Mouse (Mus musculus): ENCODE data around the gene Scand1. TPM values are rescaled to one million over a fixed set of nuclear protein-coding genes. Genes with fewer than 3 reads are reported as not detected.

The Scand1 gene
- polyA plus RNA-seq, 1 experiment from 2014 or later = 70.1 TPM

GRCm38 (mm10) chr2:156298458-156298857 is 14.0 kb downstream of the Scand1 start:
- Histone ChIP-seq H3K9me3 (ENCODE audit: control insufficient read depth, low read length) (no peaks in the 10 kb centered on the region), H3K4me2 (ENCODE audit: low read depth, severe bottlenecking) (no peak overlapping the region), H3K36me3 (ENCODE audit: control insufficient read depth, insufficient read depth, low read length) (peaks cover 13% of the 10 kb centered on the region), H3K27ac (replicated peaks; ENCODE audit: low read depth, low read length) (no peak overlapping the region), H3K4me1 (ENCODE audit: control insufficient read depth, insufficient read depth, low read length) (no peaks in the 10 kb centered on the region), H3K9ac (ENCODE audit: low read length) (no peak overlapping the region), H3K27me3 (ENCODE audit: control insufficient read depth, insufficient read depth, low read length) (no peaks in the 10 kb centered on the region), H3K4me3 (ENCODE audit: low read depth, low read length) (no peak overlapping the region)
- ATAC-seq (ENCODE audit: insufficient number of reproducible peaks, low FRiP score, low TSS enrichment, low read depth) (no peak), DNase-seq (ENCODE audit: low spot score) (no peak)
- WGBS = 88% methylated on average over 7 of the region's 7 CpGs

- H3K4me1 ChIP-seq (ENCODE audit: control insufficient read depth, insufficient read depth, low read length) = no peaks in the 10 kb centered on the region
- H3K4me3 ChIP-seq (ENCODE audit: low read depth, low read length) = no peak overlapping the region
- H3K9ac ChIP-seq (ENCODE audit: low read length) = no peak overlapping the region
- DNase-seq (ENCODE audit: low spot score) (no peak), ATAC-seq (ENCODE audit: insufficient number of reproducible peaks, low FRiP score, low TSS enrichment, low read depth) (no peak)
- H3K9me3 ChIP-seq (ENCODE audit: control insufficient read depth, low read length) = no peaks in the 10 kb centered on the region
- H3K4me2 ChIP-seq (ENCODE audit: low read depth, severe bottlenecking) = no peak overlapping the region
- 93% methylated on average over 3 of the region's 3 CpGs for WGBS
- H3K27ac ChIP-seq (replicated peaks; ENCODE audit: low read depth, low read length) = no peak overlapping the region
- H3K27me3 ChIP-seq (ENCODE audit: control insufficient read depth, insufficient read depth, low read length) = no peaks in the 10 kb centered on the region
- H3K36me3 ChIP-seq (ENCODE audit: control insufficient read depth, insufficient read depth, low read length) = peaks cover 13% of the 10 kb centered on the region
Measured at GRCm38 (mm10) chr2:156297653-156298052, 14.9 kb downstream of the Scand1 start.

- Histone ChIP-seq H3K4me2 (ENCODE audit: low read depth, severe bottlenecking) (no peak overlapping the region), H3K27ac (replicated peaks; ENCODE audit: low read depth, low read length) (no peak overlapping the region), H3K27me3 (ENCODE audit: control insufficient read depth, insufficient read depth, low read length) (no peaks in the 10 kb centered on the region), H3K36me3 (ENCODE audit: control insufficient read depth, insufficient read depth, low read length) (peaks cover 10% of the 10 kb centered on the region), H3K9ac (ENCODE audit: low read length) (no peak overlapping the region), H3K9me3 (ENCODE audit: control insufficient read depth, low read length) (no peaks in the 10 kb centered on the region), H3K4me3 (ENCODE audit: low read depth, low read length) (no peak overlapping the region), H3K4me1 (ENCODE audit: control insufficient read depth, insufficient read depth, low read length) (no peaks in the 10 kb centered on the region)
- DNase-seq (ENCODE audit: low spot score) (no peak), ATAC-seq (ENCODE audit: insufficient number of reproducible peaks, low FRiP score, low TSS enrichment, low read depth) (no peak)
- WGBS = 95% methylated on average over 3 of the region's 3 CpGs
Measured at GRCm38 (mm10) chr2:156296190-156296589, 16.3 kb downstream of the Scand1 start.

- Histone ChIP-seq H3K4me2 (ENCODE audit: low read depth, severe bottlenecking) (no peak overlapping the region), H3K36me3 (ENCODE audit: control insufficient read depth, insufficient read depth, low read length) (peaks cover 4% of the 10 kb centered on the region), H3K27me3 (ENCODE audit: control insufficient read depth, insufficient read depth, low read length) (no peaks in the 10 kb centered on the region), H3K9ac (ENCODE audit: low read length) (no peak overlapping the region), H3K4me3 (ENCODE audit: low read depth, low read length) (no peak overlapping the region), H3K9me3 (ENCODE audit: control insufficient read depth, low read length) (no peaks in the 10 kb centered on the region), H3K4me1 (ENCODE audit: control insufficient read depth, insufficient read depth, low read length) (no peaks in the 10 kb centered on the region), H3K27ac (replicated peaks; ENCODE audit: low read depth, low read length) (no peak overlapping the region)
- DNase-seq (ENCODE audit: low spot score) (no peak), ATAC-seq (ENCODE audit: insufficient number of reproducible peaks, low FRiP score, low TSS enrichment, low read depth) (no peak)
- 94% methylated on average over 2 of the region's 2 CpGs for WGBS
Measured at GRCm38 (mm10) chr2:156295601-156296063, 16.9 kb downstream of the Scand1 start.

- Histone ChIP-seq H3K36me3 (ENCODE audit: control insufficient read depth, insufficient read depth, low read length) (peaks cover 5% of the 10 kb centered on the region), H3K9ac (ENCODE audit: low read length) (no peak overlapping the region), H3K9me3 (ENCODE audit: control insufficient read depth, low read length) (no peaks in the 10 kb centered on the region), H3K4me2 (ENCODE audit: low read depth, severe bottlenecking) (no peak overlapping the region), H3K27ac (replicated peaks; ENCODE audit: low read depth, low read length) (no peak overlapping the region), H3K4me3 (ENCODE audit: low read depth, low read length) (no peak overlapping the region), H3K4me1 (ENCODE audit: control insufficient read depth, insufficient read depth, low read length) (no peaks in the 10 kb centered on the region), H3K27me3 (ENCODE audit: control insufficient read depth, insufficient read depth, low read length) (no peaks in the 10 kb centered on the region)
- no peak for DNase-seq (ENCODE audit: low spot score)
- WGBS = 87% methylated on average over 1 of the region's 1 CpGs
- ATAC-seq (ENCODE audit: insufficient number of reproducible peaks, low FRiP score, low TSS enrichment, low read depth) = no peak
Measured at GRCm38 (mm10) chr2:156291998-156292397, 20.5 kb downstream of the Scand1 start.

- Histone ChIP-seq H3K9me3 (ENCODE audit: control insufficient read depth, low read length) (no peaks in the 10 kb centered on the region), H3K27me3 (ENCODE audit: control insufficient read depth, insufficient read depth, low read length) (no peaks in the 10 kb centered on the region), H3K36me3 (ENCODE audit: control insufficient read depth, insufficient read depth, low read length) (peaks cover 3% of the 10 kb centered on the region; the same call in 1 of the 2 replicates), H3K9ac (ENCODE audit: low read length) (no peak overlapping the region), H3K4me1 (ENCODE audit: control insufficient read depth, insufficient read depth, low read length) (no peaks in the 10 kb centered on the region), H3K4me3 (ENCODE audit: low read depth, low read length) (no peak overlapping the region), H3K27ac (replicated peaks; ENCODE audit: low read depth, low read length) (no peak overlapping the region), H3K4me2 (ENCODE audit: low read depth, severe bottlenecking) (no peak overlapping the region)
- DNase-seq (ENCODE audit: low spot score) (no peak), ATAC-seq (ENCODE audit: insufficient number of reproducible peaks, low FRiP score, low TSS enrichment, low read depth) (no peak)
- 94% methylated on average over 2 of the region's 2 CpGs for WGBS
Measured at GRCm38 (mm10) chr2:156289552-156290160, 22.8 kb downstream of the Scand1 start.

GRCm38 (mm10) chr2:156288222-156288621 is 24.3 kb downstream of the Scand1 start:
- Histone ChIP-seq H3K9ac (ENCODE audit: low read length) (no peak overlapping the region), H3K36me3 (ENCODE audit: control insufficient read depth, insufficient read depth, low read length) (peaks cover 3% of the 10 kb centered on the region; the same call in 1 of the 2 replicates), H3K9me3 (ENCODE audit: control insufficient read depth, low read length) (no peaks in the 10 kb centered on the region), H3K4me2 (ENCODE audit: low read depth, severe bottlenecking) (no peak overlapping the region), H3K27ac (replicated peaks; ENCODE audit: low read depth, low read length) (no peak overlapping the region), H3K4me1 (ENCODE audit: control insufficient read depth, insufficient read depth, low read length) (no peaks in the 10 kb centered on the region), H3K4me3 (ENCODE audit: low read depth, low read length) (no peak overlapping the region), H3K27me3 (ENCODE audit: control insufficient read depth, insufficient read depth, low read length) (no peaks in the 10 kb centered on the region)
- 88% methylated on average over 2 of the region's 2 CpGs for WGBS
- no peak for DNase-seq (ENCODE audit: low spot score)
- ATAC-seq (ENCODE audit: insufficient number of reproducible peaks, low FRiP score, low TSS enrichment, low read depth) = no peak

GRCm38 (mm10) chr2:156286733-156287132 is 25.8 kb downstream of the Scand1 start:
- Histone ChIP-seq H3K9me3 (ENCODE audit: control insufficient read depth, low read length) (no peaks in the 10 kb centered on the region), H3K27me3 (ENCODE audit: control insufficient read depth, insufficient read depth, low read length) (no peaks in the 10 kb centered on the region), H3K4me2 (ENCODE audit: low read depth, severe bottlenecking) (no peak overlapping the region), H3K9ac (ENCODE audit: low read length) (no peak overlapping the region), H3K4me3 (ENCODE audit: low read depth, low read length) (no peak overlapping the region), H3K4me1 (ENCODE audit: control insufficient read depth, insufficient read depth, low read length) (no peaks in the 10 kb centered on the region), H3K36me3 (ENCODE audit: control insufficient read depth, insufficient read depth, low read length) (peaks cover 3% of the 10 kb centered on the region; the same call in 1 of the 2 replicates), H3K27ac (replicated peaks; ENCODE audit: low read depth, low read length) (no peak overlapping the region)
- DNase-seq (ENCODE audit: low spot score) (no peak), ATAC-seq (ENCODE audit: insufficient number of reproducible peaks, low FRiP score, low TSS enrichment, low read depth) (no peak)
- 96% methylated on average over 4 of the region's 4 CpGs for WGBS

- WGBS = 85% methylated on average over 2 of the region's 2 CpGs
Measured at GRCm38 (mm10) chr2:156285161-156285560, 27.3 kb downstream of the Scand1 start.

More at GRCm38 (mm10) chr2:156285161-156285560, 27.3 kb downstream of the Scand1 start:
- no peak for ATAC-seq (ENCODE audit: insufficient number of reproducible peaks, low FRiP score, low TSS enrichment, low read depth)
- Histone ChIP-seq H3K9me3 (ENCODE audit: control insufficient read depth, low read length) (no peaks in the 10 kb centered on the region), H3K9ac (ENCODE audit: low read length) (no peak overlapping the region), H3K27ac (replicated peaks; ENCODE audit: low read depth, low read length) (no peak overlapping the region), H3K4me3 (ENCODE audit: low read depth, low read length) (no peak overlapping the region), H3K27me3 (ENCODE audit: control insufficient read depth, insufficient read depth, low read length) (no peaks in the 10 kb centered on the region), H3K4me1 (ENCODE audit: control insufficient read depth, insufficient read depth, low read length) (no peaks in the 10 kb centered on the region), H3K36me3 (ENCODE audit: control insufficient read depth, insufficient read depth, low read length) (peaks cover 4% of the 10 kb centered on the region), H3K4me2 (ENCODE audit: low read depth, severe bottlenecking) (no peak overlapping the region)
- no peak for DNase-seq (ENCODE audit: low spot score)
